Mouse (Mus musculus) embryonic facial prominence, embryonic 13.5 days (tissue): ENCODE results near the gene Galnt18. TPM values are rescaled to one million over a fixed set of nuclear protein-coding genes. Genes with fewer than 3 reads are reported as not detected.

Source experiments
- ATAC-seq: fragments of 200-750 bp; cut with Nextera tagmentation; 2 replicates; pipeline ENCODE4 v1.8.0; 2017; ENCODE audit warnings: low read depth; ENCODE audit not compliant: insufficient number of reproducible peaks, insufficient read depth, low FRiP score, low TSS enrichment
- H3K27ac ChIP-seq: fragments of 300-500 bp; sonication (generic); 2 replicates; pipeline ENCODE4 v1.5.1; 2015; ENCODE audit warnings: moderate library complexity, mild to moderate bottlenecking, inconsistent platforms
- H3K27me3 ChIP-seq: fragments of 300-500 bp; sonication (generic); 2 replicates; pipeline ENCODE4 v1.6.1; 2015; ENCODE audit warnings: mild to moderate bottlenecking, inconsistent platforms
- H3K36me3 ChIP-seq: fragments of 300-500 bp; sonication (generic); 2 replicates; pipeline ENCODE4 v1.6.1; 2015; ENCODE audit warnings: mild to moderate bottlenecking, inconsistent platforms
- H3K4me1 ChIP-seq: fragments of 300-500 bp; sonication (generic); 2 replicates; pipeline ENCODE4 v1.6.1; 2015; ENCODE audit warnings: inconsistent platforms
- H3K4me2 ChIP-seq: fragments of 300-500 bp; sonication (generic); 2 replicates; pipeline ENCODE4 v1.6.1; 2015; ENCODE audit warnings: moderate library complexity, mild to moderate bottlenecking, inconsistent platforms
- H3K4me3 ChIP-seq: fragments of 300-500 bp; sonication (generic); 2 replicates; pipeline ENCODE4 v1.5.1; 2015; ENCODE audit warnings: mild to moderate bottlenecking, inconsistent platforms
- H3K9ac ChIP-seq: fragments of 300-500 bp; sonication (generic); 2 replicates; pipeline ENCODE4 v1.6.1; 2015; ENCODE audit warnings: mild to moderate bottlenecking, inconsistent platforms
- H3K9me3 ChIP-seq: fragments of 300-500 bp; sonication (generic); 2 replicates; pipeline ENCODE4 v1.6.1; 2016; ENCODE audit warnings: inconsistent platforms
- WGBS: fragments of 180-500 bp; shearing (Covaris S2); methylation state at CpG from one replicate; pipeline ENCODE4 v1.1.7; 2015; ENCODE audit warnings: mixed read lengths; 5-methylcytosine and 5-hydroxymethylcytosine counted together
- polyA plus RNA-seq: library from polyadenylated mRNA; unstranded; fragments of >200 nt; fragmentation: Nextera tagmentation; extraction: Ambion mirVana; gene quantifications from 2 replicates; pipeline ENCODE4 v1.2.1, GENCODE M21; 2015

Gene Galnt18
- polyA plus RNA-seq, 1 experiment from 2014 or later = 20.2 TPM

- no peak overlapping the region for H3K4me2 ChIP-seq
- H3K36me3 ChIP-seq = no peaks in the 10 kb centered on the region
- WGBS = 64% methylated on average over 4 of the region's 4 CpGs
- H3K4me1 ChIP-seq = no peaks in the 10 kb centered on the region
- no peak for ATAC-seq
- H3K27me3 ChIP-seq = no peaks in the 10 kb centered on the region
- no peaks in the 10 kb centered on the region for H3K9me3 ChIP-seq
- no peak overlapping the region for H3K27ac ChIP-seq
- H3K9ac ChIP-seq = no peak overlapping the region
- H3K4me3 ChIP-seq = no peak overlapping the region
These were observed 191.4 kb downstream of the Galnt18 start for GRCm38 (mm10) chr7:111588291-111588781.

- H3K27ac ChIP-seq = no peak overlapping the region
- no peak overlapping the region for H3K4me3 ChIP-seq
- H3K9me3 ChIP-seq = no peaks in the 10 kb centered on the region
- no peaks in the 10 kb centered on the region for H3K4me1 ChIP-seq
- no peaks in the 10 kb centered on the region for H3K27me3 ChIP-seq
- H3K36me3 ChIP-seq = no peaks in the 10 kb centered on the region
- H3K9ac ChIP-seq = no peak overlapping the region
- 72% methylated on average over 6 of the region's 6 CpGs for WGBS
- ATAC-seq = no peak
- no peak overlapping the region for H3K4me2 ChIP-seq
These were observed 199.2 kb downstream of the Galnt18 start for GRCm38 (mm10) chr7:111580547-111580946.

GRCm38 (mm10) chr7:111575096-111575495 lies 204.7 kb downstream of the Galnt18 start:
- ATAC-seq = no peak
- H3K4me2 ChIP-seq = no peak overlapping the region
- WGBS = 60% methylated on average over 2 of the region's 2 CpGs

GRCm38 (mm10) chr7:111572336-111572735 lies 207.4 kb downstream of the Galnt18 start:
- ATAC-seq = no peak
- Histone ChIP-seq H3K27ac (no peak overlapping the region), H3K4me3 (no peak overlapping the region), H3K36me3 (no peaks in the 10 kb centered on the region), H3K9me3 (no peaks in the 10 kb centered on the region), H3K27me3 (no peaks in the 10 kb centered on the region), H3K9ac (no peak overlapping the region), H3K4me2 (no peak overlapping the region), H3K4me1 (0 out of 2 replicates have a peak, but pooled peaks cover 5% of the 10 kb centered on the region)
- 83% methylated on average over 2 of the region's 2 CpGs for WGBS

More at GRCm38 (mm10) chr7:111575096-111575495, 204.7 kb downstream of the Galnt18 start:
- H3K4me1 ChIP-seq = 0 out of 2 replicates have a peak, but pooled peaks cover 5% of the 10 kb centered on the region
- no peaks in the 10 kb centered on the region for H3K36me3 ChIP-seq
- H3K27me3 ChIP-seq = no peaks in the 10 kb centered on the region
- H3K4me3 ChIP-seq = no peak overlapping the region
- H3K27ac ChIP-seq = no peak overlapping the region
- H3K9me3 ChIP-seq = no peaks in the 10 kb centered on the region
- no peak overlapping the region for H3K9ac ChIP-seq

GRCm38 (mm10) chr7:111566838-111567237 lies 212.9 kb downstream of the Galnt18 start:
- Histone ChIP-seq H3K4me3 (no peak overlapping the region), H3K4me1 (no peaks in the 10 kb centered on the region), H3K27ac (no peak overlapping the region), H3K9me3 (peaks cover 6% of the 10 kb centered on the region; the same call in 1 of the 2 replicates), H3K4me2 (no peak overlapping the region), H3K27me3 (no peaks in the 10 kb centered on the region), H3K36me3 (no peaks in the 10 kb centered on the region), H3K9ac (no peak overlapping the region)
- WGBS = 84% methylated on average over 6 of the region's 6 CpGs
- no peak for ATAC-seq

- Histone ChIP-seq H3K9ac (no peak overlapping the region), H3K9me3 (peaks cover 12% of the 10 kb centered on the region), H3K4me1 (no peaks in the 10 kb centered on the region), H3K27me3 (no peaks in the 10 kb centered on the region), H3K4me3 (no peak overlapping the region), H3K27ac (no peak overlapping the region), H3K4me2 (no peak overlapping the region), H3K36me3 (no peaks in the 10 kb centered on the region; the same call in 1 of the 2 replicates)
- 76% methylated on average over 9 of the region's 9 CpGs for WGBS
- ATAC-seq = no peak
These were observed 216.3 kb downstream of the Galnt18 start for GRCm38 (mm10) chr7:111563316-111564110.

GRCm38 (mm10) chr7:111560097-111560496 lies 219.7 kb downstream of the Galnt18 start:
- no peaks in the 10 kb centered on the region for H3K4me1 ChIP-seq
- H3K36me3 ChIP-seq = no peaks in the 10 kb centered on the region; the same call in 1 of the 2 replicates
- no peaks in the 10 kb centered on the region for H3K27me3 ChIP-seq
- no peak overlapping the region for H3K4me2 ChIP-seq
- ATAC-seq = no peak
- WGBS = 70% methylated on average over 3 of the region's 3 CpGs
- H3K9ac ChIP-seq = no peak overlapping the region
- H3K4me3 ChIP-seq = no peak overlapping the region
- H3K27ac ChIP-seq = no peak overlapping the region
- H3K9me3 ChIP-seq = peaks cover 9% of the 10 kb centered on the region

- WGBS = 37% methylated on average over 3 of the region's 3 CpGs
- H3K4me3 ChIP-seq = no peak overlapping the region
- ATAC-seq = no peak
These were observed 220.8 kb downstream of the Galnt18 start for GRCm38 (mm10) chr7:111559011-111559410.

GRCm38 (mm10) chr7:111550987-111551386 lies 228.8 kb downstream of the Galnt18 start:
- Histone ChIP-seq H3K4me3 (no peak overlapping the region), H3K36me3 (peaks cover 2% of the 10 kb centered on the region; the same call in 1 of the 2 replicates), H3K9ac (no peak overlapping the region), H3K4me1 (no peaks in the 10 kb centered on the region), H3K27me3 (no peaks in the 10 kb centered on the region), H3K9me3 (no peaks in the 10 kb centered on the region), H3K27ac (no peak overlapping the region), H3K4me2 (no peak overlapping the region)
- 94% methylated on average over 1 of the region's 1 CpGs for WGBS
- ATAC-seq = no peak

More at GRCm38 (mm10) chr7:111559011-111559410, 220.8 kb downstream of the Galnt18 start:
- Histone ChIP-seq H3K4me2 (no peak overlapping the region), H3K36me3 (no peaks in the 10 kb centered on the region; the same call in 1 of the 2 replicates), H3K27me3 (no peaks in the 10 kb centered on the region), H3K4me1 (no peaks in the 10 kb centered on the region), H3K9ac (no peak overlapping the region), H3K9me3 (peaks cover 5% of the 10 kb centered on the region), H3K27ac (no peak overlapping the region)

- no peak for ATAC-seq
- Histone ChIP-seq H3K4me1 (no peaks in the 10 kb centered on the region), H3K9ac (no peak overlapping the region), H3K4me2 (no peak overlapping the region), H3K27me3 (no peaks in the 10 kb centered on the region), H3K36me3 (no peaks in the 10 kb centered on the region), H3K27ac (no peak overlapping the region), H3K9me3 (no peaks in the 10 kb centered on the region), H3K4me3 (no peak overlapping the region)
- 87% methylated on average over 10 of the region's 10 CpGs for WGBS
These were observed 232.7 kb downstream of the Galnt18 start for GRCm38 (mm10) chr7:111547069-111547468.

- Histone ChIP-seq H3K4me3 (no peak overlapping the region), H3K9ac (no peak overlapping the region), H3K36me3 (no peaks in the 10 kb centered on the region), H3K4me1 (no peaks in the 10 kb centered on the region), H3K27me3 (no peaks in the 10 kb centered on the region), H3K4me2 (no peak overlapping the region), H3K9me3 (no peaks in the 10 kb centered on the region), H3K27ac (no peak overlapping the region)
- no peak for ATAC-seq
- WGBS = 65% methylated on average over 1 of the region's 1 CpGs
These were observed 234.2 kb downstream of the Galnt18 start for GRCm38 (mm10) chr7:111545614-111546013.

GRCm38 (mm10) chr7:111537946-111538345 lies 241.8 kb downstream of the Galnt18 start:
- Histone ChIP-seq H3K4me3 (no peak overlapping the region), H3K9ac (no peak overlapping the region), H3K4me1 (no peaks in the 10 kb centered on the region), H3K9me3 (0 out of 2 replicates have a peak, but pooled peaks cover 8% of the 10 kb centered on the region), H3K27ac (no peak overlapping the region), H3K27me3 (no peaks in the 10 kb centered on the region), H3K36me3 (no peaks in the 10 kb centered on the region), H3K4me2 (no peak overlapping the region)
- 80% methylated on average over 6 of the region's 6 CpGs for WGBS
- no peak for ATAC-seq
